Mouse (Mus musculus) central nervous system, embryonic 18 days (tissue): ENCODE results near the gene Ctbp2. TPM values are rescaled to one million over a fixed set of nuclear protein-coding genes. Genes with fewer than 3 reads are reported as not detected.

Source experiments
- polyA plus RNA-seq: library from polyadenylated mRNA; depleted of rRNA; stranded (reverse); fragments of >200 nt; gene quantifications from 2 replicates; pipeline ENCODE4 v1.2.3, GENCODE M21; 2012; rRNA removed

Ctbp2 gene
- 79.0 and 80.7 TPM in 2 replicates for polyA plus RNA-seq

DNA sequence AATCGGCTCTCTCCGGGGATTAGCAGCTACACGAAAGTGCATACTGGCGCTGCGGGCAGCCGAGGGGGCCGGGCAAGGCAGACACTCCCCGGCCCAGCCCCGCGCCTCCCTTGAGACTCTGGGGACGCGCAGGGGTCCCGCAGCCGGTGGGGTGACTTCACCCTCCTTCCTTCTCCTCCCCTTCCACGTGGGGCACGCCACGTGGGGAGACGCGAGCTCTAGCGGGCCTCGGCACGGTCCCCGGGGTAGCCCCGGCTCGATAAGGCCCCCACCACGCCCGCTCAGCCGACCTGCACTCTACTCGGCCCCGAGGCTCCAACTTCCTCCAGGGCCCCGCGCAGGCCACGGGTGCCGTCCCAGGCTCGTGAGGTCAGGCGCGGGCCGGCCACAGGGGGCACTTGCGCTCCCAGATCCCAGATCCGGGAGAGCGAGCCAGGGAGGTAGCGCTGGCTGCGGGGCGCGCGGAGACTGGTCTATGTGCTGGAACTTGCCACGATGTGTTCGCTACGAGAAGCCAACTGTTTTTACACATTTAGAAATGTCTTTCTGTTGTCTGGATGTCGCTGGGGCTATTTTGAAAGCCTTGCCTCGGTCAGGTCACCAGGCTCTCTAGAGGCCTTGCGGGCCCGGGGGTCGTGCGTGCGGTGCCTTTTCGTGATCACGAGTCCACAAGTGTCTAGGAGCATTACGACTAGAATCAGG lies at the start of gene Ctbp2:
TSS of gene Ctbp2 (minus strand) at position 356 of the 702 bp plus-strand sequence.

DNA sequence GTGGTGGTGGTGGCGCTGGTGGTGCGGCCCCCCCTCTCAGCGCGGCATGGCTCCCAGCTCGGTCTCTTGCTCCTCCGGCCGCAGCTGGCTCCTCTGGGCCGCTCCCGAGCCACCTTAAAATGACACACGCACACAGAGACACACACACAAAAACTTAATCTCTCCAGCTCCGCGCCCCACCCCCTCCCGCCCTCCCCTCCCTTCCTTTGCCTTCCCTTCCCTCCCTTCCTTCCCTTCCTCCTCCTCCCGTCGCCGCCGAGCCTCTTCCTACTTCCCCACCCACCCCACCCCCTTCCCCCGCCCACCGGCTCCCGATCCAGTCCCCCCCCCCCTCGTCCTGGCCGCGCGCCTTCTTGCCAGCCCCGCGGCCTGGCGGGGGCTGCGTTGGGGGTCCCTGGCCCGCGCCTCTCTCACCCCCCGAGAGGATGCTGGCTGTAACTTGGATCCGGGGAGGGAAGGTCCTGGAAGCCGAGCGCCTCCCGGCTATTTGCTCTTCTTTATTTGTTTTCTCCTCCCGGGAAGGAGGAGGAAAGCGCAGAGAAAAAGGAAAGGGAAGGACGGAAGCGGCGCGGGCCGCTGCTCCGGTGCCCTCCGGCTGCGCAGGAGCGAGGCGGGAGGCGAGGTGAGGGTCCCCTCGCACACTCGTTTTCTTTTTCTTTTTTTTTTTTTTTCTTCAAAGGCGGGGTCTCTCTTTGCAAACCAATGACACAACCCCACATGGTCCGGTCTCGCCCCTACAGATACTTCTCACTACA lies 733 bp downstream of the Ctbp2 start, which contains the start of gene Fgfr2:
TSS of gene Fgfr2 (minus strand) at position 107 of the 755 bp plus-strand sequence.

Other genes with a start within 250 kb of the Ctbp2 start
- 32.6 and 34.6 TPM in 2 replicates for gene Zranb1, start 193.2 kb downstream of the Ctbp2 start, polyA plus RNA-seq
- 26.8 and 33.3 TPM in 2 replicates for gene Fgfr2, start 1.0 kb downstream of the Ctbp2 start, polyA plus RNA-seq